Comparison of ENCODE assay signal across 1 mouse cellular context in the genomic region with DNA sequence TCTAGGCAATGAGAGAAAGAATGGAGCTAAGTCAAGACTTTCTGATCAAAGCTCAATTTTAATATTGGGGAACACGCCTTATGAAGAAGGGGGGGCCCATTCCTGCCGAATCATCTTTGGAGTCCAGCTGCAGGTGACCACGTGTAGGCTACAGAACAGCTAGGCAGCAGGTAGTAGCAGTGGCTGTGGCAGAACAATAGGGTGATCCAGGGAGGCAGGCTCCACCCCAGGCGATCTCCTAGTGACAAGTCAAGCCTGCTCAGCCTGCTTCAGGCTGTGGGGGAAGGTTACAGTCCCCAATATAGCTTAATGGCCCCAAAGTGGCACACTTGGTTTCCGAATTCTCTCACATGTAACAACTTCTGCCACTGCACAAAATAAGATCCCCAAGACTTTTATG.
TF ChIP-seq lines count a peak whose summit lies in the region.

No protein-coding gene starts in this region.

TF ChIP-seq in ES-E14, 5 proteins besides CTCF, POLR2A, EP300 and RAD21:
- TF ChIP-seq HCFC1 (IDR thresholded peaks at IDR 0.05; ENCODE audit: borderline replicate concordance, insufficient read depth, low read length) = no peak
- no peak for TF ChIP-seq ZNF384 (IDR thresholded peaks at IDR 0.05; ENCODE audit: low read depth, low read length)
- TF ChIP-seq CHD2 (IDR thresholded peaks at IDR 0.05; ENCODE audit: low read depth, low read length) = no peak
- TF ChIP-seq MAFK (IDR thresholded peaks at IDR 0.05; ENCODE audit: insufficient read depth, low read depth, low read length) = no peak
- no peak for TF ChIP-seq ZC3H11A (IDR thresholded peaks at IDR 0.05; ENCODE audit: borderline replicate concordance, low read depth, low read length)
